Mouse (Mus musculus): Measurements from ENCODE around the gene Wdr35. TPM values are rescaled to one million over a fixed set of nuclear protein-coding genes. Genes with fewer than 3 reads are reported as not detected.
A peak's percentile ranks its signal among the peaks of the same experiment; 100 is the strongest.
"Not testable (repeated sequence)": the region's sequence is repeated elsewhere in the genome, so short reads cannot be mapped to it uniquely, and the experiment has no call there.

The Wdr35 gene
- polyA plus RNA-seq (2011; ENCODE audit: insufficient read length, low read depth, missing spikeins), result 31.9 and 33.4 TPM in 2 replicates

GRCm38 (mm10) chr12:8973820-8974465, at the start of gene Wdr35:
Wdr35 (plus strand) TSS chr12:8973892.
- peaks cover 9% of the 10 kb centered on the region for H3K4me1 ChIP-seq (ENCODE audit: control insufficient read depth, insufficient read depth, low read length)
- peak; percentile 92 for TF ChIP-seq POLR2A (IDR thresholded peaks at IDR 0.05; ENCODE audit: low read depth, low read length)
- TF ChIP-seq CTCF (IDR thresholded peaks at IDR 0.05; ENCODE audit: borderline replicate concordance, insufficient read depth, low read length), result no peak
- H3K27ac ChIP-seq (ENCODE audit: insufficient read depth, low read length), result peak within 1 kb of the TSS; percentile 28
- peak within 1 kb of the TSS; percentile 71 for H3K4me3 ChIP-seq (ENCODE audit: insufficient read depth, low read length)

- H3K4me3 ChIP-seq (ENCODE audit: insufficient read depth, low read length), result no peak overlapping the region
Measured at GRCm38 (mm10) chr12:8927652-8928051, 46.0 kb upstream of the Wdr35 start.

GRCm38 (mm10) chr12:8928766-8929165, 44.9 kb upstream of the Wdr35 start:
- Histone ChIP-seq H3K27ac (ENCODE audit: insufficient read depth, low read length) (no peak overlapping the region; the same call in 1 of the 2 replicates), H3K4me3 (ENCODE audit: insufficient read depth, low read length) (no peak overlapping the region), H3K4me1 (ENCODE audit: control insufficient read depth, insufficient read depth, low read length) (peaks cover 24% of the 10 kb centered on the region)
- TF ChIP-seq CTCF (IDR thresholded peaks at IDR 0.05; ENCODE audit: borderline replicate concordance, insufficient read depth, low read length), result no peak
- TF ChIP-seq POLR2A (IDR thresholded peaks at IDR 0.05; ENCODE audit: low read depth, low read length), result no peak

More at GRCm38 (mm10) chr12:8927652-8928051, 46.0 kb upstream of the Wdr35 start:
- no peak for TF ChIP-seq CTCF (IDR thresholded peaks at IDR 0.05; ENCODE audit: borderline replicate concordance, insufficient read depth, low read length)
- no peak for TF ChIP-seq POLR2A (IDR thresholded peaks at IDR 0.05; ENCODE audit: low read depth, low read length)
- H3K4me1 ChIP-seq (ENCODE audit: control insufficient read depth, insufficient read depth, low read length), result peaks cover 20% of the 10 kb centered on the region
- H3K27ac ChIP-seq (ENCODE audit: insufficient read depth, low read length), result no peak overlapping the region

DNA sequence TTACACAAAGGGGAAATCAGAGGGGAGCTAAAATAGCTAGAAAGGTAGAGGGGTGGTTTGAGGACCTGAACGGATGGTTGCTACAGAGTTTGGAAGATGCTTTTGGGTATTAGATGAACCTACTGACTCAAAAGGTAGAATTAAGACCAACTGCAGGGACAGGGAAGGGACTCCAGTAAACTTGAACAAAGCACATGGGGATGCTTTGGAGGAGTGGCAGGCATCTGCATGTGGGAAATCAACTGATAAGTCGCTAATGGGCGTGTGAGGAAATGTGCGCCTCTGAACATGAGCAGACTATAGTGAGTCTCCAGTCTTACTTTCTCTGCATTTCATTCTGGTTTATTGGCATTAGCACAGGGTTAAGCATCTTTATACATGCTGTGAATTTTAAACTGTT, 42.6 kb upstream of the Wdr35 start:
- TF ChIP-seq POLR2A (IDR thresholded peaks at IDR 0.05; ENCODE audit: low read depth, low read length) (no peak), CTCF (IDR thresholded peaks at IDR 0.05; ENCODE audit: borderline replicate concordance, insufficient read depth, low read length) (no peak)
- Histone ChIP-seq H3K4me1 (ENCODE audit: control insufficient read depth, insufficient read depth, low read length) (peaks cover 29% of the 10 kb centered on the region), H3K4me3 (ENCODE audit: insufficient read depth, low read length) (no peak overlapping the region), H3K27ac (ENCODE audit: insufficient read depth, low read length) (no peak overlapping the region)

GRCm38 (mm10) chr12:8935349-8935748, 38.3 kb upstream of the Wdr35 start:
- Histone ChIP-seq H3K4me3 (ENCODE audit: insufficient read depth, low read length) (no peak overlapping the region), H3K27ac (ENCODE audit: insufficient read depth, low read length) (peak overlapping the region; percentile 30; the same call in 1 of the 2 replicates), H3K4me1 (ENCODE audit: control insufficient read depth, insufficient read depth, low read length) (peaks cover 20% of the 10 kb centered on the region)
- no peak for TF ChIP-seq POLR2A (IDR thresholded peaks at IDR 0.05; ENCODE audit: low read depth, low read length)
- no peak for TF ChIP-seq CTCF (IDR thresholded peaks at IDR 0.05; ENCODE audit: borderline replicate concordance, insufficient read depth, low read length)

GRCm38 (mm10) chr12:8936210-8936609, 37.5 kb upstream of the Wdr35 start:
- not testable (repeated sequence) for H3K4me3 ChIP-seq (ENCODE audit: insufficient read depth, low read length)
- peak overlapping the region; percentile 14; the same call in 1 of the 2 replicates for H3K27ac ChIP-seq (ENCODE audit: insufficient read depth, low read length)
- peaks cover 16% of the 10 kb centered on the region for H3K4me1 ChIP-seq (ENCODE audit: control insufficient read depth, insufficient read depth, low read length)

- Histone ChIP-seq H3K4me3 (ENCODE audit: insufficient read depth, low read length) (no peak overlapping the region), H3K4me1 (ENCODE audit: control insufficient read depth, insufficient read depth, low read length) (peaks cover 9% of the 10 kb centered on the region), H3K27ac (ENCODE audit: insufficient read depth, low read length) (no peak overlapping the region)
- TF ChIP-seq POLR2A (IDR thresholded peaks at IDR 0.05; ENCODE audit: low read depth, low read length) (no peak), CTCF (IDR thresholded peaks at IDR 0.05; ENCODE audit: borderline replicate concordance, insufficient read depth, low read length) (no peak)
Measured at GRCm38 (mm10) chr12:8939490-8939889, 34.2 kb upstream of the Wdr35 start.

- Histone ChIP-seq H3K27ac (ENCODE audit: insufficient read depth, low read length) (no peak overlapping the region), H3K4me1 (ENCODE audit: control insufficient read depth, insufficient read depth, low read length) (0 out of 2 replicates have a peak, but pooled peaks cover 3% of the 10 kb centered on the region), H3K4me3 (ENCODE audit: insufficient read depth, low read length) (no peak overlapping the region)
- no peak for TF ChIP-seq CTCF (IDR thresholded peaks at IDR 0.05; ENCODE audit: borderline replicate concordance, insufficient read depth, low read length)
- no peak for TF ChIP-seq POLR2A (IDR thresholded peaks at IDR 0.05; ENCODE audit: low read depth, low read length)
Measured at GRCm38 (mm10) chr12:8940011-8941005, 33.4 kb upstream of the Wdr35 start.

GRCm38 (mm10) chr12:8941131-8941615, 32.5 kb upstream of the Wdr35 start:
- H3K4me1 ChIP-seq (ENCODE audit: control insufficient read depth, insufficient read depth, low read length), result 0 out of 2 replicates have a peak, but pooled peaks cover 3% of the 10 kb centered on the region
- H3K4me3 ChIP-seq (ENCODE audit: insufficient read depth, low read length), result no peak overlapping the region
- no peak overlapping the region for H3K27ac ChIP-seq (ENCODE audit: insufficient read depth, low read length)
- TF ChIP-seq CTCF (IDR thresholded peaks at IDR 0.05; ENCODE audit: borderline replicate concordance, insufficient read depth, low read length) (no peak), POLR2A (IDR thresholded peaks at IDR 0.05; ENCODE audit: low read depth, low read length) (no peak)
